Mouse (Mus musculus) thymus, adult 2 months (tissue): ENCODE measurements at regions not wholly inside any gene's neighbourhood (a gene's known extent, or its start where the extent isn't known, plus 50 kb on each side); places are given as distances from the start of the nearest gene placed in this dataset.

Experiments used
- CTCF ChIP-seq: fragments of 200-500 bp; IDR thresholded peaks from 2 replicates; pipeline ENCODE4 v1.5.1; 2012; ENCODE audit warnings: mild to moderate bottlenecking, control low read depth, low read length, moderate library complexity, borderline replicate concordance; ENCODE audit not compliant: control insufficient read depth, poor library complexity, insufficient read depth; ENCODE audit errors: extremely low read depth
- POLR2A ChIP-seq: fragments of 200-500 bp; IDR thresholded peaks from 2 replicates; pipeline ENCODE4 v1.6.1; 2012; ENCODE audit warnings: mild to moderate bottlenecking, low read length, control low read depth, moderate library complexity; ENCODE audit not compliant: control insufficient read depth, poor library complexity, insufficient read depth; ENCODE audit errors: extremely low read depth

- TF ChIP-seq CTCF (no peak), POLR2A (no peak)
These were observed 85.7 kb downstream of the Vcpkmt start for GRCm38 (mm10) chr12:69497121-69497520.
